Mouse (Mus musculus) kidney, postnatal 0 days (tissue): ENCODE results near the gene Zfp182. TPM values are rescaled to one million over a fixed set of nuclear protein-coding genes. Genes with fewer than 3 reads are reported as not detected.

Experiments
- ATAC-seq: fragments of 200-750 bp; cut with Nextera tagmentation; replicated peaks from 2 replicates; pipeline ENCODE4 v1.8.0; 2017; ENCODE audit warnings: low read depth, moderate number of reproducible peaks, moderate TSS enrichment, moderate library complexity; ENCODE audit not compliant: low FRiP score
- DNase-seq: peaks from one replicate; pipeline ENCODE4 v3.0.0-alpha.2; 2016; ENCODE audit warnings: low spot score
- H3K27ac ChIP-seq: fragments of 300-500 bp; sonication (generic); 2 replicates; pipeline ENCODE4 v1.5.1; 2014; ENCODE audit warnings: mild to moderate bottlenecking
- H3K27me3 ChIP-seq: fragments of 300-500 bp; sonication (generic); 2 replicates; pipeline ENCODE4 v1.6.1; 2014; ENCODE audit warnings: low read length, mixed read lengths; ENCODE audit not compliant: insufficient read depth
- H3K36me3 ChIP-seq: fragments of 300-500 bp; sonication (generic); 2 replicates; pipeline ENCODE4 v1.6.1; 2014; ENCODE audit warnings: low read length, mixed read lengths; ENCODE audit not compliant: insufficient read depth
- H3K4me1 ChIP-seq: fragments of 300-500 bp; sonication (generic); replicated peaks from 2 replicates; pipeline ENCODE4 v1.6.1; 2014; ENCODE audit warnings: antibody characterized with exemption, low read length, mixed read lengths; ENCODE audit not compliant: insufficient read depth
- H3K4me2 ChIP-seq: fragments of 300-500 bp; sonication (generic); 2 replicates; pipeline ENCODE4 v1.6.1; 2014; ENCODE audit warnings: mild to moderate bottlenecking, low read length, moderate library complexity, mixed read lengths
- H3K4me3 ChIP-seq: fragments of 300-500 bp; sonication (generic); replicated peaks from 2 replicates; pipeline ENCODE4 v1.5.1; 2014; ENCODE audit warnings: low read depth, low read length
- H3K9ac ChIP-seq: fragments of 300-500 bp; sonication (generic); 2 replicates; pipeline ENCODE4 v1.6.1; 2014; ENCODE audit warnings: low read depth, low read length
- H3K9me3 ChIP-seq: fragments of 300-500 bp; sonication (generic); replicated peaks from 2 replicates; pipeline ENCODE4 v1.6.1; 2016; ENCODE audit warnings: low read length, inconsistent platforms, mixed read lengths
- CTCF ChIP-seq: IDR thresholded peaks from 2 replicates; pipeline ENCODE4 v1.5.1; 2016; ENCODE audit warnings: antibody characterized with exemption, low read depth, mild to moderate bottlenecking, moderate library complexity
- WGBS: fragments of 180-500 bp; shearing (Covaris S2); extraction: QIAGEN DNeasy Blood & Tissue Kit; methylation state at CpG from one replicate; pipeline ENCODE4 v1.1.7; 2014; 5-methylcytosine and 5-hydroxymethylcytosine counted together
- polyA plus RNA-seq: library from polyadenylated mRNA; unstranded; fragments of >200 nt; fragmentation: Nextera tagmentation; extraction: Ambion mirVana; gene quantifications from 2 replicates; pipeline ENCODE4 v1.2.1, GENCODE M21; 2015

Gene Zfp182
- 5.1 and 5.4 TPM in 2 replicates for polyA plus RNA-seq

DNA sequence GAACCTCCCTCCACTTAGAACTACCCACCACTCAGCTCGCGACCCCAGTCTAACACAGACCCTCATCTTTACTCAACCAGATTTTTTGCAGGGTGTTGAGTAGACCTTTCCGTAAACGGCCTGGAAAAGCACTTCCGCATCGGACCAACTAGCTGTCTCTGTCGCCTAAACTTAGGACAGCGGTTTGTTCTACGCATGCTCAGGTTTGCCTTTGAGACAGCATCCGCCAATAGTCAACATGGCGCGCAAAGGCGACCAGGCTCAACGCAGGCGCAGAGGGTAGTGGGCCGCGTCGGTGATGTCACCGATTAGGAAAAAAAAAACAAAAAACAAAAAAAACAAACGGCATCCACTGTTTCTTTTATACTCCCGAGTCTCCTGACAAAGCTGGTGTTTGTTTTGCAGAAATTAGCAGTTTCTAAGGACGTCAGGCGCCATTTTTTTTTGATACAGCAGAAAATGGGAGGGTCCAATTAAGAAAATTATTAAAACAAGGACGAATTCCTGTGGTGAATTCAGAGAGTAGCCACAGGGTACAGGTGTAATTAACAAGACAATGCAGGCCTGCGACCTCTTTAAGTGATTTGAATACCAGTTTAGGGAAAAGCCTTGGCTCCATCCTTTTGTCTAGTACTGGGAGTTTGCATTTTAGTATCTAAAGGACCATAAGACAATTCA is at the start of gene Zfp182:
Gene Zfp182 (minus strand): TSS at position 451 of the 678 bp plus-strand sequence.
- Histone ChIP-seq H3K27ac (no peak within 1 kb of the TSS), H3K4me2 (peak within 1 kb of the TSS; percentile 55), H3K4me1 (no peaks in the 10 kb centered on the region), H3K9ac (peak within 1 kb of the TSS; percentile 54), H3K36me3 (no peaks in the 10 kb centered on the region), H3K27me3 (no peaks in the 10 kb centered on the region), H3K9me3 (no peaks in the 10 kb centered on the region), H3K4me3 (peak within 1 kb of the TSS; percentile 48)
- TF ChIP-seq CTCF: no peak
- ATAC-seq: peak; percentile 97
- 24% methylated on average over 25 of the region's 25 CpGs for WGBS
- DNase-seq: peak; percentile 87

DNA sequence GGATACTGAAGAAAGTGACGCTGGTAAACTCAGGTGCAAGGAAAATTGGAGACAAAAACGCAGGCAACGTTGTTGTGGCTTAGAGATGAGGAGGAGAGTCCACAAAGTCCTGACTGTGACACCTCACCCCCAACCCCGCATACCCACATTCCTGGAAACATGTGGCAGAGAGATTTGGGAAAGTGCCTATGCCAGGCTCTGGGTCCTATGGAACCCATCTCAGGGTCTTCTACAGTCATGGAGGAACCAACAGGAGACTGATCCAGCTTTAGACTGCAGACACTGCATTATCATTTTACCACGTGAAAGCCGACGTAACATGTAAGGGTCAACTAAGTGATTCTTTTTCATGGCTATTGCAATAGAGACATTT is 27.7 kb upstream of the Zfp182 start:
- Histone ChIP-seq H3K27me3 (no peaks in the 10 kb centered on the region), H3K36me3 (no peaks in the 10 kb centered on the region), H3K27ac (0 out of 2 replicates have a peak overlapping the region, but pooled peaks have one; percentile 42), H3K9me3 (no peaks in the 10 kb centered on the region), H3K4me1 (no peaks in the 10 kb centered on the region), H3K9ac (no peak overlapping the region), H3K4me3 (peak overlapping the region; percentile 37), H3K4me2 (peak overlapping the region; percentile 59)
- DNase-seq (no peak), ATAC-seq (no peak)
- TF ChIP-seq CTCF: no peak
- WGBS: 52% methylated on average over 7 of the region's 7 CpGs

DNA sequence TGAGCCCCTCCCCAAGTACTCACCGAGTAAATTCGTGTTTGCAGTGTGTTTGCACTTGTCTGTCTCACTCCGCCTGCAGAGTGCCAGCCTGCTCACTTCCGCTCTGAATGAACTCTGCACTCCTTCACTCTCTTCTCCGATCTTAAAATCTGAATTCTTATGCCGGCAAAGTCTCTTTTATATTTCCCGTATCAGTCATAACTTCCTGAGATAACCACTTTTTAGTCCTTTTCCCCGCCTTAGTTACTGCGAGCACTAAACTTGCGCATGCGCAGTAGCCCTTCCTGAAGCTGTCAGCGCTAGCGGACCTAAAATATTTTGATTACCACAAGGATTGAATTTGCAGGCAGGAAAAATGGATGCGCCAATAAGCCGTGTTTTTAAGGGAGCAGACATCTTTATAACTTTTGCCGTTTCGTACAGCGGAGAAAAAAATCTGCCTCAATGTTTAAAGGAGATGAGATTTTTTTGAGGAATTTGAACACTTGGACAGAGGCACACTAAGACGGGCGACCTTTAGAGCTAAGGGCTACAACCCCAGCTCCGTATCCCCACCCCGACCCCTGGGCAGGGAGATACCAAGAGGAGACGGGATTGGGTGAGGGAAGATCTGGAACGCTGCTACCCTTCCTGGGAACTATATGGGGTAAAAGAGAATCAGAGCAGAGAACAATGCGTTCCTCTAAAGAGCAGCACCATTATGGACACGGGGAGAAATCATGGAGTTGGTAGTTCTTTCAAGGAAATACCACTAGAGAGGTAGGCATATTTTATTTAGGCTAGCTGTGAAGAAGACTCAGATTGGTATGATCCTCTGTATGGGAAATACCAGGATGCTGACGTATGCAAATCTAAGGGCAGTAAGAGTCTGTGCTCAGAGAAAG is 27.1 kb upstream of the Zfp182 start, which contains the start of gene Zfp300:
Gene Zfp300 (minus strand): TSS at position 545 of the 884 bp plus-strand sequence.
- Histone ChIP-seq H3K4me2 (peak within 1 kb of the TSS; percentile 59), H3K9me3 (no peaks in the 10 kb centered on the region), H3K4me1 (no peaks in the 10 kb centered on the region), H3K27ac (0 out of 2 replicates have a peak within 1 kb of the TSS, but pooled peaks have one; percentile 42), H3K4me3 (peak within 1 kb of the TSS; percentile 37), H3K36me3 (no peaks in the 10 kb centered on the region), H3K9ac (peak within 1 kb of the TSS; percentile 42; the same call in 1 of the 2 replicates), H3K27me3 (no peaks in the 10 kb centered on the region)
- ATAC-seq: peak; percentile 75
- WGBS: 25% methylated on average over 27 of the region's 27 CpGs
- TF ChIP-seq CTCF: no peak
- DNase-seq: peak; percentile 85

DNA sequence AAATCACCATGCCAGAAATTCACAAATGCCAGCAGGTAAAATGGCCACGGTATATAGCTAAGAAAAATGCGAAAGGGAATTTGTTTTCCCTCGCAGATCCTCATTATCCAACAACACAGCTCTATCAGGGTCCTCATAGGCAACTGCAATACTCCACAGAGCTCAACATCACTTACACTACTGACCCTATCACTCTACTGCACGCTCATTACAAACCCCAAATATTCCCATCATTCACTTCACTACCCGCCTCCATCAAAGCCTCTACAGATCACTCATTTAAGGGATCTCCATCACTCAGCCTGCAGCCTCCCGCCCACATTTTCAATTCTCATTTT is 26.5 kb upstream of the Zfp182 start:
- H3K4me1 ChIP-seq: no peaks in the 10 kb centered on the region
- no peak; the same call in 1 of the 2 replicates for ATAC-seq
- H3K36me3 ChIP-seq: no peaks in the 10 kb centered on the region
- WGBS: 48% methylated on average over 6 of the region's 6 CpGs
- no peak overlapping the region for H3K27ac ChIP-seq
- H3K4me2 ChIP-seq: peak overlapping the region; percentile 59
- H3K9me3 ChIP-seq: no peaks in the 10 kb centered on the region
- no peak overlapping the region for H3K9ac ChIP-seq
- TF ChIP-seq CTCF: no peak
- peak overlapping the region; percentile 37 for H3K4me3 ChIP-seq
- DNase-seq: no peak
- H3K27me3 ChIP-seq: no peaks in the 10 kb centered on the region

DNA sequence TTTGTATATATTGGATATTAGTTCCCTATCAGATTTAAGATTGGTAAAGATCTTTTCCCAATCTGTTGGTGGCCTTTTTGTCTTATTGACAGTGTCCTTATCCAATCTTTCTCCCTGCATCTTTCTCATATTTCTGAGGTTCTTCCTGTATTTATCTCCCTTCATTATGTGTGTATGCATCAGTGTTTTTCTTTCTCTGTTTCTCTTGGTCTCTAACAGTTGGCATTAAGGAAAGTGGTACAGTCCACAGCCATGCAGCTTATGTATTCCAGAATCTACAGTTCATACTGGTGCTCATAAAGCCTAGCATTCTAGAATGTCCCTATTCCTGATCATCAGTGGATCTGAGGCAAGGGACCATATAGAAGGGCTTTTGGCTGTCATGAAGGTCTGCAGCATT is 6.0 kb upstream of the Zfp182 start, which contains the start of gene Spaca5:
Gene Spaca5 (plus strand): TSS at position 301 of the 400 bp plus-strand sequence.
- Histone ChIP-seq H3K27me3 (no peaks in the 10 kb centered on the region), H3K4me1 (no peaks in the 10 kb centered on the region), H3K4me3 (no peak within 1 kb of the TSS), H3K36me3 (no peaks in the 10 kb centered on the region), H3K9me3 (no peaks in the 10 kb centered on the region), H3K9ac (no peak within 1 kb of the TSS), H3K27ac (no peak within 1 kb of the TSS), H3K4me2 (no peak within 1 kb of the TSS)
- TF ChIP-seq CTCF: no peak
- ATAC-seq (no peak), DNase-seq (no peak)

DNA sequence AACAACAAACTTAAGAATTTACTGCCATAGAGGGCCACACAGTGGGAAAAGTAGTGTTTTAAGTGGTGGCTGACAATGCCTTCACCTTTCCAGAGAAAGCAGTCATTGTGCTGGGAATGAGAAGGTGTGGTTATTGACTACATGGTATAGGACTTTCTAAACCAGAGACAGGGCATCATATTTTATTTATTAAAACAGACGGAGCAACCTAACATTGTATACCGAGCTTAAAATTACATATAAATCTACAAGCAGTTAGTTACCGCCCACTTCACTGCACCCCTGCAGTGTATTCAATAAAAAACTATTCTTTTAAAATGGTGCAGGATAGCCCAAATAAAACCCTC is 401 bp upstream of the Zfp182 start:
- H3K4me1 ChIP-seq: no peaks in the 10 kb centered on the region
- ATAC-seq: no peak
- WGBS: 71% methylated on average over 3 of the region's 3 CpGs

More for the DNA sequence above, 401 bp upstream of the Zfp182 start:
- Histone ChIP-seq H3K27ac (no peak overlapping the region), H3K4me2 (peak overlapping the region; percentile 45; the same call in 1 of the 2 replicates), H3K9me3 (no peaks in the 10 kb centered on the region), H3K9ac (no peak overlapping the region), H3K4me3 (peak overlapping the region; percentile 48; the same call in 1 of the 2 replicates), H3K27me3 (no peaks in the 10 kb centered on the region), H3K36me3 (no peaks in the 10 kb centered on the region)
- TF ChIP-seq CTCF: no peak
- no peak for DNase-seq
